Mouse (Mus musculus) megakaryocyte, embryonic 14.5 days (primary cell): ENCODE data around the gene Gm20425. TPM values are rescaled to one million over a fixed set of nuclear protein-coding genes. Genes with fewer than 3 reads are reported as not detected.

ENCODE experiments used
- H3K27me3 ChIP-seq: replicated peaks from 2 replicates; pipeline ENCODE3; 2012; ENCODE audit warnings: inconsistent platforms
- H3K36me3 ChIP-seq: replicated peaks from 2 replicates; pipeline ENCODE3; 2012; ENCODE audit warnings: low read length, inconsistent platforms, mixed read lengths
- H3K4me1 ChIP-seq: 2 replicates; pipeline ENCODE4 v1.6.1; 2012; ENCODE audit warnings: inconsistent platforms
- H3K4me3 ChIP-seq: replicated peaks from 2 replicates; pipeline ENCODE3; 2012; ENCODE audit warnings: moderate library complexity, mild to moderate bottlenecking, inconsistent platforms
- H3K9me3 ChIP-seq: 2 replicates; pipeline ENCODE4 v1.6.1; 2012; ENCODE audit warnings: inconsistent platforms
- FLI1 ChIP-seq: IDR thresholded peaks from 2 replicates; pipeline ENCODE4 v1.6.1; 2012; ENCODE audit warnings: low read length, inconsistent platforms, mixed read lengths
- GATA1 ChIP-seq: IDR thresholded peaks from 3 replicates; pipeline ENCODE4 v1.6.1; 2012; ENCODE audit warnings: mixed read lengths, low read length, inconsistent platforms, borderline replicate concordance
- polyA plus RNA-seq: library from polyadenylated mRNA; stranded (reverse); fragments of >175 nt; gene quantifications from 2 replicates; pipeline ENCODE4 v1.2.3, GENCODE M21; 2012; ENCODE audit warnings: low replicate concordance; ENCODE audit not compliant: insufficient read depth

Gm20425 gene
- polyA plus RNA-seq, 1 experiment: not detected

DNA sequence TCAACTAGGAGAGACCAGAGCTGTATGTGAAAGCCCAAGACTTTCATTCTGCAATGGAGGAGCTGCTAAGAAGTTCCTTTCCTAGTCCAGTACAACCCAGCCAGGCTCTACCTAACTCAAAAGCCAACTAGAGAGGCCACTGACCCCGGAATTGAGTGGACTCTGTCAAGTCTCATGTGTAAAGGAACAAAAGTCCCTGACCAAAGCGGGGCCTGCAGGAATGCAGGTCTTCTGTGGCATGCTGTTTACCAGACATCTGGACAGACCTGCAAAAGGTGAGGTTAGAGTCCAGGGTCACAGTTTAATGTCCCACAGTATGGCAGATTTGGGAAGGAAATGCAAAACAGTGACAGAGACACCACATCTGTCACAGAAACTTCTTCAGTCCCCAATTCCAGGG lies 11.1 kb upstream of the Gm20425 start:
- H3K4me1 ChIP-seq: no peaks in the 10 kb centered on the region
- H3K4me3 ChIP-seq: no peak overlapping the region
- H3K36me3 ChIP-seq: no peaks in the 10 kb centered on the region
- H3K27me3 ChIP-seq: peaks cover 9% of the 10 kb centered on the region
- H3K9me3 ChIP-seq: no peaks in the 10 kb centered on the region
- TF ChIP-seq GATA1: no peak
- no peak for TF ChIP-seq FLI1

- Histone ChIP-seq H3K27me3 (peaks cover 13% of the 10 kb centered on the region), H3K9me3 (no peaks in the 10 kb centered on the region), H3K4me3 (no peak overlapping the region), H3K36me3 (no peaks in the 10 kb centered on the region), H3K4me1 (no peaks in the 10 kb centered on the region)
- TF ChIP-seq GATA1 (no peak), FLI1 (no peak)
Observed at GRCm38 (mm10) chr9:103239471-103239870, 9.4 kb upstream of the Gm20425 start.

- H3K27me3 ChIP-seq: peaks cover 24% of the 10 kb centered on the region
- peaks cover 34% of the 10 kb centered on the region for H3K4me1 ChIP-seq
- TF ChIP-seq GATA1 (no peak), FLI1 (no peak)
- H3K36me3 ChIP-seq: no peaks in the 10 kb centered on the region
- H3K9me3 ChIP-seq: no peaks in the 10 kb centered on the region
- no peak overlapping the region for H3K4me3 ChIP-seq
Observed at GRCm38 (mm10) chr9:103234565-103235165, 4.6 kb upstream of the Gm20425 start.

GRCm38 (mm10) chr9:103234059-103234458 lies 4.0 kb upstream of the Gm20425 start:
- TF ChIP-seq GATA1: no peak
- no peak for TF ChIP-seq FLI1
- Histone ChIP-seq H3K4me1 (peaks cover 40% of the 10 kb centered on the region), H3K9me3 (no peaks in the 10 kb centered on the region), H3K27me3 (peaks cover 30% of the 10 kb centered on the region), H3K36me3 (no peaks in the 10 kb centered on the region), H3K4me3 (no peak overlapping the region)

- TF ChIP-seq FLI1: no peak
- TF ChIP-seq GATA1: no peak
- Histone ChIP-seq H3K4me3 (no peak overlapping the region), H3K27me3 (peaks cover 34% of the 10 kb centered on the region), H3K36me3 (no peaks in the 10 kb centered on the region), H3K4me1 (peaks cover 41% of the 10 kb centered on the region), H3K9me3 (no peaks in the 10 kb centered on the region)
Observed at GRCm38 (mm10) chr9:103233006-103233395, 2.9 kb upstream of the Gm20425 start.

- H3K9me3 ChIP-seq: no peaks in the 10 kb centered on the region
- TF ChIP-seq GATA1 (no peak), FLI1 (no peak)
- peaks cover 40% of the 10 kb centered on the region for H3K27me3 ChIP-seq
- no peak overlapping the region for H3K4me3 ChIP-seq
- H3K36me3 ChIP-seq: no peaks in the 10 kb centered on the region
- peaks cover 41% of the 10 kb centered on the region for H3K4me1 ChIP-seq
Observed at GRCm38 (mm10) chr9:103232232-103233005, 2.3 kb upstream of the Gm20425 start.

- Histone ChIP-seq H3K36me3 (no peaks in the 10 kb centered on the region), H3K9me3 (no peaks in the 10 kb centered on the region), H3K27me3 (peaks cover 45% of the 10 kb centered on the region), H3K4me3 (peak overlapping the region; percentile 74), H3K4me1 (peaks cover 41% of the 10 kb centered on the region)
- TF ChIP-seq FLI1 (no peak), GATA1 (no peak)
Observed at GRCm38 (mm10) chr9:103229037-103229867, 855 bp downstream of the Gm20425 start.

DNA sequence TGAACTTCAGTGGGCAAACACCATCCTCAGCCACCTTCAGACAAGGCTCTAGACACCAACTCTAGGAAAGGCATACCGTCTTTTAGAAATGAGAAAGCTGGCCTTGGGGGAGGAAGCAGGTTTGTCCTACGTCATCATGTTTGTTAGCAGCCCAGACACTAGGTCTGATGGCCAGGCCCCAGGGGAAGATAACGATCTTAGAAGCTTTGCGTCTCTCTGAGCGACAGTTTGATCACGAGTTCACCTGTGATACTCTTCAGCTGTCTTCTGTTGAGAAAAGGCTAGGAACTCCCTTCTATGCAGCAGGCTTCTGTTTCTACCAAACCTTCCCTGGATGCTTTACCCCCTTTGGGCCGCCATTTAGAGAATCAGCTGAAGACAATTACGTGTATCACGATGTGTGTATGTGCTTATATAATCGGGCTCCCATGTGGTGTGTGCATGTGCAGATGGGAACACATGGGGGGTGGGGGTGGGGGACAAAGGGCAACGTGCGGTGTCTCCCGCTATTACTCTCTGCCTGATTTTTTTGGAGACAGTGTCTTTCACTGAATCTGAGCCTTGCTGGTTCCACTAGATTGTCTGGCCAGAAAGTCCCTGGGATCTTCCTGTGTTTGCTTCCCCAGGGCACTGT lies 1.6 kb downstream of the Gm20425 start:
- H3K9me3 ChIP-seq: no peaks in the 10 kb centered on the region
- H3K4me1 ChIP-seq: peaks cover 33% of the 10 kb centered on the region
- TF ChIP-seq GATA1 (no peak), FLI1 (no peak)
- H3K27me3 ChIP-seq: peaks cover 41% of the 10 kb centered on the region
- H3K36me3 ChIP-seq: no peaks in the 10 kb centered on the region
- no peak overlapping the region for H3K4me3 ChIP-seq

DNA sequence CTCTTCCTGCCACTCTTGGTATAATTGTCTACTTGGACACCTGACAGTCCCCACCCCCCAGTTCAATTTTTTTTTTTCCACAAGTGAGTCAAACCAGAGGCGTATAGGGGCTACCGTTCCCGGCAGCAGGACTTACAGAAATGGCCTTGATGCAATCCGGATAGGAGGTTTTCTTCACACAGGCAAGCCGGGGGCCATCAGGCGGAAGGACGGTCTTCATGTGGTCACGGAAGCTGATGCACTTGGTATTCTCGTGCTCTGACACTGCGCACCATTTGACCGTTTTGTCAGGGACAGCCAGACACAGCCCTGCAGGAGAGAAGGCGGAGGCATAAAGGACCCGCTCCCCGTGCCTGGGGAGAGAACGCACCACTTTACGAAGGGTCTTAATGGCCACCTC lies 2.3 kb downstream of the Gm20425 start:
- Histone ChIP-seq H3K36me3 (no peaks in the 10 kb centered on the region), H3K4me1 (peaks cover 27% of the 10 kb centered on the region), H3K9me3 (no peaks in the 10 kb centered on the region), H3K27me3 (peaks cover 47% of the 10 kb centered on the region), H3K4me3 (peak overlapping the region; percentile 16)
- no peak for TF ChIP-seq FLI1
- TF ChIP-seq GATA1: no peak
